Mouse (Mus musculus) intestine, postnatal 0 days (tissue): ENCODE data around the gene Tbc1d15. TPM values are rescaled to one million over a fixed set of nuclear protein-coding genes. Genes with fewer than 3 reads are reported as not detected.
A peak's percentile ranks its signal among the peaks of the same experiment; 100 is the strongest.

Experiments used
- ATAC-seq: fragments of 200-750 bp; cut with Nextera tagmentation; 2 replicates; pipeline ENCODE4 v1.8.0; 2017; ENCODE audit warnings: mild to moderate bottlenecking, moderate TSS enrichment, moderate library complexity
- H3K27ac ChIP-seq: fragments of 300-500 bp; sonication (generic); 2 replicates; pipeline ENCODE4 v1.5.1; 2014; ENCODE audit warnings: mild to moderate bottlenecking, low read depth, low read length, moderate library complexity
- H3K27me3 ChIP-seq: fragments of 300-500 bp; sonication (generic); replicated peaks from 2 replicates; pipeline ENCODE4 v1.6.1; 2014; ENCODE audit warnings: low read length, mixed read lengths; ENCODE audit not compliant: control insufficient read depth, insufficient read depth
- H3K36me3 ChIP-seq: fragments of 300-500 bp; sonication (generic); 2 replicates; pipeline ENCODE4 v1.6.1; 2014; ENCODE audit warnings: mild to moderate bottlenecking, moderate library complexity; ENCODE audit not compliant: control insufficient read depth, insufficient read depth
- H3K4me1 ChIP-seq: fragments of 300-500 bp; sonication (generic); replicated peaks from 2 replicates; pipeline ENCODE4 v1.6.1; 2014; ENCODE audit warnings: antibody characterized with exemption, low read length, mixed read lengths; ENCODE audit not compliant: control insufficient read depth, insufficient read depth
- H3K4me2 ChIP-seq: fragments of 300-500 bp; sonication (generic); replicated peaks from 2 replicates; pipeline ENCODE4 v1.6.1; 2014; ENCODE audit warnings: low read depth, mild to moderate bottlenecking, moderate library complexity
- H3K4me3 ChIP-seq: fragments of 300-500 bp; sonication (generic); 2 replicates; pipeline ENCODE4 v1.5.1; 2014; ENCODE audit warnings: low read depth, low read length
- H3K9ac ChIP-seq: fragments of 300-500 bp; sonication (generic); 2 replicates; pipeline ENCODE4 v1.6.1; 2014; ENCODE audit warnings: mild to moderate bottlenecking, low read depth, low read length
- H3K9me3 ChIP-seq: fragments of 300-500 bp; sonication (generic); 2 replicates; pipeline ENCODE4 v1.6.1; 2016; ENCODE audit warnings: mixed run types; ENCODE audit not compliant: control insufficient read depth
- CTCF ChIP-seq: sonication (generic); IDR thresholded peaks from 2 replicates; pipeline ENCODE4 v1.5.1; 2016; ENCODE audit warnings: low read depth, mild to moderate bottlenecking, control low read depth, antibody characterized with exemption, moderate library complexity
- WGBS: fragments of 180-500 bp; shearing (Covaris S2); extraction: QIAGEN DNeasy Blood & Tissue Kit; methylation state at CpG from one replicate; pipeline ENCODE4 v1.1.7; 2014; 5-methylcytosine and 5-hydroxymethylcytosine counted together
- polyA plus RNA-seq: library from polyadenylated mRNA; unstranded; fragments of >200 nt; fragmentation: Nextera tagmentation; extraction: Ambion mirVana; gene quantifications from 2 replicates; pipeline ENCODE4 v1.2.1, GENCODE M21; 2015

The Tbc1d15 gene
- polyA plus RNA-seq, 1 experiment from 2014 or later = 59.9 TPM

DNA sequence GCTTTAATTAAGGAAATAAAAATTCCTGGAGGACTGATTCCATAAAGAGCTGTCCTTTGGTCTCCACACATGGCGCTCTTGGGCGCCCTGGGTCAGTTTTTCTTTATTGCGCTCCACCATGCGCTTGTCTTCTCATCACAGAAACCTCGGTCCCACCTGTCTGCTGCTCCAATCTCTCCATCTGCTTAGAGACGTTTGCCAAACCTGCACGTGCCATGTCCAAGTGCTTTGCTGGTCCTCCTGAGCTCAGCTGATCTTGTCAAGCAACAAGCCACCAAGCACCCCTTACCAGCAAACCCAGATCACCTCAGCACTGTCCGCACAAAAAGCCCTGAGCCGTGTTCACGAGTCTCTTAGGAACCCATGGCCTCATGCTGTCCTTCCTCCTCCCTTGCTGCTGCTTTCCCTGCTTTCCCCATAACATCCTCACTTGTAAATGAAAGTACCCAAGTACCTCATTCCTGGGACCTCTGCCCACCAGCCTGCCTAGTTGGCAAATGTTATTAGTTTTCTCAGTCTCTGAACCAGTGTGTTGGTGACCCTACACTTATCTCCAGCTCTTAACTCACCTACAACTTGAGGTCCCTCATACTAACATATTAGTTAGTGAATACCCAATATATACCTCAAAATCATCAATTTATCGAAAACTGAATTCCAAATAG is 38.2 kb downstream of the Tbc1d15 start:
- no peak overlapping the region for H3K27ac ChIP-seq
- H3K9ac ChIP-seq = no peak overlapping the region
- no peak overlapping the region for H3K4me3 ChIP-seq
- WGBS = 94% methylated on average over 11 of the region's 11 CpGs
- H3K9me3 ChIP-seq = no peaks in the 10 kb centered on the region
- H3K36me3 ChIP-seq = peaks cover 67% of the 10 kb centered on the region
- no peaks in the 10 kb centered on the region for H3K27me3 ChIP-seq
- H3K4me1 ChIP-seq = no peaks in the 10 kb centered on the region
- TF ChIP-seq CTCF = no peak
- H3K4me2 ChIP-seq = no peak overlapping the region
- ATAC-seq = no peak

DNA sequence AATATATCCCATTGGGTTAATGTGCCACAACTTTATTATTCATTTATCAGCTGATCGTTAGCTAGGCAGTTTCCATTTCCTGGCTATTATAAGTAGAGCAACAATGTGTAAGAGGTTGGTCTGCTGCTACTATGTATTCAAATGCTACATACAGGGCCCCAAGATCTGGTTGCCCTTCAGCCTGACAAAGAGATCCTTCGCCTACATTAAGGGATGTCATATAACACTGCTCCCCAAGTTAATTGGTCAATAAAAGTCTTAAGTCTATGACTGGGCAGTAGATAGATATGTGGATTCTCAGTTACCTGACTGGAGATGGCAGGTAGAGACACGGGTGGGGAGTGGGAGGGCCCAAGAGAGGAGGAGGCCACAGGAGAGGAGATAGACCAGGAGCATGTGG is 45.4 kb downstream of the Tbc1d15 start:
- no peaks in the 10 kb centered on the region for H3K9me3 ChIP-seq
- H3K27ac ChIP-seq = no peak overlapping the region
- TF ChIP-seq CTCF = no peak

DNA sequence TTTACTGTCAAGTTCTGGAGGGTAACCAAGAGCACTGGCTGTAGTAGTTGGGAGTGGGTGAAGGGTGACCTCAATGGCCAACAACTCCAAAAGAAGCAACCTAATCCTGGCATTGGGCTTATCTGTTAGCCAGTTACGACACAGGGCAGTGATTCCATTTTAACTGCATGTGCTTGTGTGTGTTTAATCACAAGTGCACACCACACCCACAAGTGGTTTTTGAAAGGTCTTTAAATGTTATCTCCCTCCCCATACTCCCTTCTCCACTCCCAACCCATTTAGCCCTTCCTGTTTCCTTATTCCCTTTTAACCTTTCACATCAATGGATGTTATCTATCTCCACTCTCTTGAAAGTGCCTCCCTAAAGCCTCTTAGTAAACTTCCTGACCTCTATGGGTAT is 46.0 kb downstream of the Tbc1d15 start:
- TF ChIP-seq CTCF = no peak
- H3K36me3 ChIP-seq = peaks cover 34% of the 10 kb centered on the region
- no peak overlapping the region for H3K27ac ChIP-seq
- H3K4me2 ChIP-seq = no peak overlapping the region
- peak; percentile 67 for ATAC-seq
- no peaks in the 10 kb centered on the region for H3K27me3 ChIP-seq
- H3K4me3 ChIP-seq = no peak overlapping the region
- no peaks in the 10 kb centered on the region for H3K4me1 ChIP-seq
- H3K9me3 ChIP-seq = no peaks in the 10 kb centered on the region
- WGBS = 33% methylated on average over 1 of the region's 1 CpGs
- H3K9ac ChIP-seq = no peak overlapping the region

More for the DNA sequence above, 45.4 kb downstream of the Tbc1d15 start:
- 39% methylated on average over 3 of the region's 3 CpGs for WGBS
- Histone ChIP-seq H3K9ac (no peak overlapping the region), H3K4me1 (no peaks in the 10 kb centered on the region), H3K4me2 (no peak overlapping the region), H3K36me3 (peaks cover 34% of the 10 kb centered on the region), H3K4me3 (no peak overlapping the region), H3K27me3 (no peaks in the 10 kb centered on the region)
- ATAC-seq = peak; percentile 81

DNA sequence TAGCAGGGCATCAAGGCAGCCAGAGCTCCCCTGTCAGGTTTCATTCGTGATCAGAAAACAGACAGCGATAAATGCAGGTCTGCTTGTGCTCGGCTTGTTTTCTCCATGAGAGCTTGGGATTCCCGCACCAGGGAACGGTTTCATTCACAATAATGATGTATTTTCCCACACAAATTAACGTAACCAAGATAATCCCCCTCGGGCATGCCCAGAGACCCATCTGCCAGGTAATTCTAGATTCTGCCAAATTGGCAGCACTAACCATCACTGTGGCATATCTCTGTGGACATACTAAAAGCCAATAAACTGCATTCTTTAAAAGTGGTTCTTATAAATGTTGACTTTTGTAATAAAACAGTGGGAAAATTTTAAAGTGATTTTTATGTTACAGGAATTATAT is 60.1 kb downstream of the Tbc1d15 start:
- Histone ChIP-seq H3K4me2 (no peak overlapping the region), H3K9me3 (no peaks in the 10 kb centered on the region), H3K36me3 (no peaks in the 10 kb centered on the region), H3K9ac (no peak overlapping the region), H3K4me3 (no peak overlapping the region), H3K27ac (no peak overlapping the region), H3K4me1 (no peaks in the 10 kb centered on the region), H3K27me3 (no peaks in the 10 kb centered on the region)
- TF ChIP-seq CTCF = no peak
- ATAC-seq = no peak
- 83% methylated on average over 7 of the region's 7 CpGs for WGBS

DNA sequence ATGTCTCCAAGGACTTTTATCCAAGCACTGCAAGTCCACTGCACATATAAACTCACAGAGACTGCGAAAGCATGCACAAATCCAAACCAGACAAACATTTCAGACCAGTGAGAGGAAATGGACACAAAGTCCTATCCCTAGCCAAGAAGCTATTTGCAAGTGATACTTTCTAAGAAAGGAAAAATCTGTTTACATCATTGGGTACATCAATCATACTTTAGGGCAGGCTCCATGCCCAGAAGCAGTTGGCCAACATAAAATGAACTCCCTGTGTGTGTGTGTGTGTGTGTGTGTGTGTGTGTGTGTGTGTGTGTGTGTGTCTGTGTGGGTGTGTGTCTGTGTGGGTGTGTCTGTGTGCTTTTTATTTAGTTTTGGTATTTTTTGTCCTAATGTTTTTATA is 63.9 kb downstream of the Tbc1d15 start:
- H3K4me3 ChIP-seq = no peak overlapping the region
- TF ChIP-seq CTCF = no peak
- no peaks in the 10 kb centered on the region for H3K9me3 ChIP-seq
- no peak overlapping the region for H3K4me2 ChIP-seq
- ATAC-seq = no peak
- no peaks in the 10 kb centered on the region for H3K4me1 ChIP-seq
- 85% methylated on average over 1 of the region's 1 CpGs for WGBS
- no peak overlapping the region for H3K9ac ChIP-seq
- no peak overlapping the region for H3K27ac ChIP-seq
- H3K36me3 ChIP-seq = no peaks in the 10 kb centered on the region
- no peaks in the 10 kb centered on the region for H3K27me3 ChIP-seq

- H3K4me3 ChIP-seq = no peak within 1 kb of the TSS
- no peak within 1 kb of the TSS for H3K27ac ChIP-seq
- no peaks in the 10 kb centered on the region for H3K9me3 ChIP-seq
- no peaks in the 10 kb centered on the region for H3K4me1 ChIP-seq
- ATAC-seq = peak; percentile 59
- H3K36me3 ChIP-seq = no peaks in the 10 kb centered on the region
- H3K4me2 ChIP-seq = no peak within 1 kb of the TSS
- peak; percentile 91 for TF ChIP-seq CTCF
- WGBS = 4% methylated on average over 9 of the region's 9 CpGs
- H3K9ac ChIP-seq = no peak within 1 kb of the TSS
- H3K27me3 ChIP-seq = no peaks in the 10 kb centered on the region
These were observed 66.6 kb downstream of the Tbc1d15 start, which contains the start of gene Tph2 for GRCm38 (mm10) chr10:115184697-115185096. Gene Tph2 (minus strand): TSS chr10:115185022.
